In the genomic region with DNA sequence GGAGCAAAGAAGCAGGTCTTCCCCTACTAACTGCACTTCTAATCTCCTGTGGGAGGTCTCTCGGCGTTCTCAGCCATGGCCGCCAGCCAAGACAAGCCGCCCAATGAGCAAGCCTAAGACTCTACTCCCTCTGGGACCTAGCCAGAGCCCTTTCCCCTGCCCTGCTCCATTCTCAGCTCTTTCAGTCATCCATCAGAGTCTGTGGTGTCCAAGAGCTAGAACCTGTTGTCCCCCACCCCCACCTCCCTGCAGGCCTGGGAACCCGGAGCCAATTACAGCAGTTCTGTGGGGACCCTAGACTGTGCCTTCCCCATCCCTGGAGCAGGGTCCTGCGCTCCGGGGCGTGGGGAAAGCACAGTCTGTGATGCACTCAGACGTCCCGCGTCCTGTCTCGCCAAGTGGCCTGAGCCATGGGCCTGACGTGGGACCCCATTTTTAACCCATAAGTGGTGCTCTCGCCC, we compare ENCODE assay signal across 10 mouse cellular contexts. TPM values are rescaled to one million over a fixed set of nuclear protein-coding genes. Genes with fewer than 3 reads are reported as not detected.
A peak's percentile ranks its signal among the peaks of the same experiment; 100 is the strongest.
DNase-seq lines count a peak whose midpoint lies in the region; ATAC-seq and TF ChIP-seq lines count a peak whose summit lies in the region.
"Had no signal": no experiment of that assay in that cellular context is flagged by ENCODE, and none has a peak within 500 bp of the region (broad histone marks: within the 10 kb centered on the region; RNA-seq: fewer than 3 reads in every experiment).

No protein-coding gene starts in this region.

- H3K4me3 ChIP-seq in ES-E14 (ENCODE audit: insufficient read depth in 1 of 2, low read depth in 1 of 2, low read length in 2 of 2, poor library complexity in 1 of 2, severe bottlenecking in 1 of 2) = peak overlapping the region; percentile 56 to 89
- H3K4me3 ChIP-seq in forebrain, embryonic 14.5 days (ENCODE audit: low read depth, low read length) = peak overlapping the region; percentile 19
- peak overlapping the region; percentile 31 for H3K4me3 ChIP-seq in liver, embryonic 15.5 days (replicated peaks)
- H3K4me3 ChIP-seq in neural tube, embryonic 13.5 days = peak overlapping the region; percentile 31

- peak overlapping the region; percentile 49 for H3K4me2 ChIP-seq in forebrain, embryonic 14.5 days (ENCODE audit: low read length)
- peak overlapping the region; percentile 56 for H3K4me2 ChIP-seq in liver, embryonic 15.5 days
- peak overlapping the region; percentile 58 for H3K4me2 ChIP-seq in neural tube, embryonic 13.5 days

- no peaks in the 10 kb centered on the region for H3K27me3 ChIP-seq in forebrain, embryonic 14.5 days (replicated peaks; ENCODE audit: control insufficient read depth, insufficient read depth, low read length)
- no peaks in the 10 kb centered on the region for H3K27me3 ChIP-seq in liver, embryonic 15.5 days
- no peaks in the 10 kb centered on the region for H3K27me3 ChIP-seq in neural tube, embryonic 13.5 days

- in situ Hi-C loops in ES-E14 (cut with MboI; ENCODE audit: low sequenced_read_pairs in 2 of 2, unreplicated experiment in 2 of 2) = no loop called here

- peak; percentile 21 for DNase-seq in ES-E14 (ENCODE audit: low read depth, low spot score)
- DNase-seq in cerebellum, adult 18-20 months = peak; percentile 49 to 62
- peak; percentile 80 for DNase-seq in forebrain, embryonic 14.5 days (ENCODE audit: low spot score)
- DNase-seq in heart, postnatal 10 days = peak; percentile 80 to 82
- DNase-seq in kidney, postnatal 25 days = peak; percentile 67 to 78
- DNase-seq in urinary bladder, postnatal 25 days (ENCODE audit: low spot score) = peak; percentile 34

- intact Hi-C loops in heart, postnatal 10 days (cut with DNase I) = no loop called here

- H3K9me3 ChIP-seq in ES-E14 (ENCODE audit: control insufficient read depth, insufficient read depth, low read depth, low read length) = no peaks in the 10 kb centered on the region
- H3K9me3 ChIP-seq in forebrain, embryonic 14.5 days (replicated peaks; ENCODE audit: control insufficient read depth, low read length) = no peaks in the 10 kb centered on the region
- no peaks in the 10 kb centered on the region for H3K9me3 ChIP-seq in liver, embryonic 15.5 days (replicated peaks)
- H3K9me3 ChIP-seq in neural tube, embryonic 13.5 days = no peaks in the 10 kb centered on the region
- H3K9me3 ChIP-seq: G1E had no signal

- H3K27ac ChIP-seq in ES-E14 (ENCODE audit: insufficient read depth, low read depth, low read length, poor library complexity, severe bottlenecking) = 0 out of 2 replicates have a peak overlapping the region, but pooled peaks have one; percentile 7
- no peak overlapping the region for H3K27ac ChIP-seq in forebrain, embryonic 14.5 days (ENCODE audit: low read depth, low read length)
- H3K27ac ChIP-seq in liver, embryonic 15.5 days (replicated peaks) = no peak overlapping the region
- 0 out of 2 replicates have a peak overlapping the region, but pooled peaks have one; percentile 42 for H3K27ac ChIP-seq in neural tube, embryonic 13.5 days (replicated peaks)
- H3K27ac ChIP-seq: macrophage had no signal

- ATAC-seq in forebrain, embryonic 14.5 days = peak; percentile 90
- peak; percentile 34; the same call in 1 of the 2 replicates for ATAC-seq in liver, embryonic 15.5 days (ENCODE audit: insufficient read depth)
- ATAC-seq in neural tube, embryonic 13.5 days (ENCODE audit: low read depth) = peak; percentile 91

- H3K9ac ChIP-seq in ES-E14 (ENCODE audit: insufficient read depth, low read depth, low read length, poor library complexity, severe bottlenecking) = peak overlapping the region; percentile 59
- H3K9ac ChIP-seq in forebrain, embryonic 14.5 days (ENCODE audit: low read length) = peak overlapping the region; percentile 55; the same call in 1 of the 2 replicates
- no peak overlapping the region for H3K9ac ChIP-seq in liver, embryonic 15.5 days
- H3K9ac ChIP-seq in neural tube, embryonic 13.5 days = peak overlapping the region; percentile 56

- peaks cover 0 to 5% of the 10 kb centered on the region in 2 experiments; a peak in 2 of 4 replicates for H3K4me1 ChIP-seq in ES-E14 (ENCODE audit: control insufficient read depth in 2 of 2, insufficient read depth in 2 of 2, low read length in 2 of 2, poor library complexity in 1 of 2)
- 0 out of 2 replicates have a peak, but pooled peaks cover 5% of the 10 kb centered on the region for H3K4me1 ChIP-seq in forebrain, embryonic 14.5 days (ENCODE audit: control insufficient read depth, insufficient read depth, low read length)
- H3K4me1 ChIP-seq in liver, embryonic 15.5 days (replicated peaks) = 0 out of 2 replicates have a peak, but pooled peaks cover 2% of the 10 kb centered on the region
- H3K4me1 ChIP-seq in neural tube, embryonic 13.5 days (replicated peaks) = peaks cover 7% of the 10 kb centered on the region

- H3K36me3 ChIP-seq in ES-E14 (ENCODE audit: control insufficient read depth, insufficient read depth, low read length, poor library complexity, severe bottlenecking) = no peaks in the 10 kb centered on the region
- no peaks in the 10 kb centered on the region for H3K36me3 ChIP-seq in forebrain, embryonic 14.5 days (ENCODE audit: control insufficient read depth, insufficient read depth, low read length)
- no peaks in the 10 kb centered on the region for H3K36me3 ChIP-seq in liver, embryonic 15.5 days (replicated peaks)
- H3K36me3 ChIP-seq in neural tube, embryonic 13.5 days = no peaks in the 10 kb centered on the region
- H3K36me3 ChIP-seq: G1E had no signal

- WGBS in forebrain, embryonic 14.5 days = 9% methylated on average over 14 of the region's 14 CpGs
- WGBS in liver, embryonic 15.5 days (ENCODE audit: insufficient replicate concordance) = 44% methylated on average over 14 of the region's 14 CpGs
- WGBS in neural tube, embryonic 13.5 days = 17% methylated on average over 14 of the region's 14 CpGs

TF ChIP-seq in ES-E14, 5 proteins besides CTCF, POLR2A, EP300 and RAD21:
- no peak for TF ChIP-seq ZNF384 (IDR thresholded peaks at IDR 0.05; ENCODE audit: low read depth, low read length)
- no peak for TF ChIP-seq HCFC1 (IDR thresholded peaks at IDR 0.05; ENCODE audit: borderline replicate concordance, insufficient read depth, low read length)
- TF ChIP-seq MAFK (IDR thresholded peaks at IDR 0.05; ENCODE audit: insufficient read depth, low read depth, low read length) = no peak
- TF ChIP-seq CHD2 (IDR thresholded peaks at IDR 0.05; ENCODE audit: low read depth, low read length) = no peak
- TF ChIP-seq ZC3H11A (IDR thresholded peaks at IDR 0.05; ENCODE audit: borderline replicate concordance, low read depth, low read length) = no peak

RNA-seq across cellular contexts. Expression of a gene that starts 15.9 kb away (rescaled TPM):
- 42.3 and 64.7 TPM in 2 replicates for total RNA-seq in ES-E14 (2012; rRNA removed)
- 107 and 119 TPM in 2 replicates for polyA plus RNA-seq in forebrain, embryonic 14.5 days (2014; fragmentation: Nextera tagmentation; extraction: Ambion mirVana)
- total RNA-seq in heart, postnatal 10 days (2021) = 10 to 100 TPM; 31.2 to 39.1 TPM
- polyA plus RNA-seq in liver, embryonic 15.5 days (2015; fragmentation: Nextera tagmentation; extraction: Ambion mirVana) = 63.2 and 74.6 TPM in 2 replicates
- polyA plus RNA-seq in neural tube, embryonic 13.5 days (2015; fragmentation: Nextera tagmentation; extraction: Ambion mirVana) = 88.2 and 107 TPM in 2 replicates

RNA-seq across cellular contexts. Expression of a gene that starts 49.6 kb away (rescaled TPM):
- total RNA-seq in ES-E14 (2012; rRNA removed) = 14.9 and 18.3 TPM in 2 replicates
- polyA plus RNA-seq in forebrain, embryonic 14.5 days (2014; fragmentation: Nextera tagmentation; extraction: Ambion mirVana) = 9.1 and 11.6 TPM in 2 replicates
- 1 to 10 TPM; 7.8 to 9.6 TPM for total RNA-seq in heart, postnatal 10 days (2021)
- polyA plus RNA-seq in liver, embryonic 15.5 days (2015; fragmentation: Nextera tagmentation; extraction: Ambion mirVana) = 3.4 and 4.2 TPM in 2 replicates
- 6.4 and 9.1 TPM in 2 replicates for polyA plus RNA-seq in neural tube, embryonic 13.5 days (2015; fragmentation: Nextera tagmentation; extraction: Ambion mirVana)

Comparison
In these comparisons a context has a peak if more than half of its experiments do, and no peak if none do; other contexts are left out.
1. DNase-seq: peak in every context shown above with its lines; median percentile 81 in heart, postnatal 10 days; 80 in forebrain, embryonic 14.5 days; 72 in kidney, postnatal 25 days; 56 in cerebellum, adult 18-20 months; 34 in urinary bladder, postnatal 25 days; 21 in ES-E14.
2. H3K27ac ChIP-seq: peak in ES-E14 (single experiment) and neural tube, embryonic 13.5 days (single experiment); none in forebrain, embryonic 14.5 days (single experiment) and liver, embryonic 15.5 days (single experiment).
3. H3K4me3 ChIP-seq: peak in every context shown above with its lines; median percentile 72 in ES-E14; 31 in liver, embryonic 15.5 days; 31 in neural tube, embryonic 13.5 days; 19 in forebrain, embryonic 14.5 days.
4. ATAC-seq: peak in every context shown above with its lines; median percentile 91 in neural tube, embryonic 13.5 days; 90 in forebrain, embryonic 14.5 days; 34 in liver, embryonic 15.5 days.
5. Peak in every context shown above with its lines, with median percentiles within 50 percentile points of each other: H3K4me2 ChIP-seq.